Mouse (Mus musculus): ENCODE results near the gene Gpc6. TPM values are rescaled to one million over a fixed set of nuclear protein-coding genes. Genes with fewer than 3 reads are reported as not detected.

The Gpc6 gene
- polyA plus RNA-seq, 2 experiments = 26.1 to 39.5 TPM

DNA sequence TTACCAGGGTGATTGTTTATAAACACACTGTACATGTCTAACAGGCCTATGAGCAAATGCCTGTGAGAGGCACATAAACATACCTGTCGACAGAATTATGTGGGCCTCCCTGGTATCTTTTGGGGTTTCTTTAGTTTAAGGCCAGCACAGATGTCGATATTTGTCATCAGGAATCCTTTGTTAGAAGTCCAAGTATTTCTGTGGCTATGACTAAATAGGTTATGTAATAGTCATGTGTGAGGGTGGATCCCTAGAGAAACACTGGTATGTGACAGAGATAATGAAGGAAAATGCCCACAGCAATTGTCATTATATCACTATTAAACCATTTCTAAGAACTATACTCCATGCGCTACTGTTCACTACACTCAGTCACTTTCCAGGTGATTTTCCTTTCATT is 358.5 kb downstream of the Gpc6 start:
- Histone ChIP-seq H3K4me3 (replicated peaks; ENCODE audit: low read length) (no peak overlapping the region), H3K4me1 (ENCODE audit: control insufficient read depth, insufficient read depth, low read length) (no peaks in the 10 kb centered on the region), H3K36me3 (ENCODE audit: control insufficient read depth, insufficient read depth, low read length) (no peaks in the 10 kb centered on the region), H3K4me2 (replicated peaks; ENCODE audit: low read depth, low read length, severe bottlenecking) (no peak overlapping the region), H3K27me3 (ENCODE audit: control insufficient read depth, insufficient read depth, low read length) (no peaks in the 10 kb centered on the region), H3K9me3 (ENCODE audit: control insufficient read depth, low read length) (no peaks in the 10 kb centered on the region; the same call in 1 of the 2 replicates), H3K27ac (replicated peaks; ENCODE audit: low read depth, low read length) (no peak overlapping the region), H3K9ac (ENCODE audit: low read depth, low read length, severe bottlenecking) (no peak overlapping the region)
- DNase-seq (ENCODE audit: low spot score) (no peak), ATAC-seq (ENCODE audit: low FRiP score, low read depth) (no peak)
- TF ChIP-seq POLR2A (IDR thresholded peaks at IDR 0.05; ENCODE audit: borderline replicate concordance, extremely low read depth, insufficient read depth, insufficient read length) = no peak
- WGBS = 91% methylated on average over 3 of the region's 3 CpGs

DNA sequence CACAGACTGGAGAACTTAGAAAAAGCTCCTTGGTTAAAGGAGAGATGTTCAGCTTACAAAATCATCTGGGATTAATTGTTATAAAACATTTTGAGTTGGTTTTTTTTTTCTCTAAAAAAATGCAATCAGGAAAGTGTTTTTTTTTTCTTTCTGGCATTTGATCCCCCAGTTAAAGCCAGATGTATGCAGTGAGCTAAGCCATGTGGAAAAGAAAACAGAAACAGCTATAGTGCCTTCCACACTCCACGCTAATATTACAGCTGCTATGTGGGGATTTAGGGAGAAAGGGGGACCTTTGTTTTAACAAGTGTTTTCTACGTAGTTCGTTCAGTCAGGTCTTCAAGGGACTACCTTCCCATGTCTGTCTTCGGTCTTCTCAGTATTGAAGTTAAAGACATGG is 368.6 kb downstream of the Gpc6 start:
- WGBS = 37% methylated on average over 4 of the region's 4 CpGs
- no peak overlapping the region for H3K9ac ChIP-seq (ENCODE audit: low read depth, low read length, severe bottlenecking)
- H3K4me2 ChIP-seq (replicated peaks; ENCODE audit: low read depth, low read length, severe bottlenecking) = no peak overlapping the region
- H3K4me1 ChIP-seq (ENCODE audit: control insufficient read depth, insufficient read depth, low read length) = peaks cover 4% of the 10 kb centered on the region; the same call in 1 of the 2 replicates
- ATAC-seq (ENCODE audit: low FRiP score, low read depth) = 0 out of 2 replicates have a peak, but pooled peaks have one; percentile 53
- no peak overlapping the region for H3K4me3 ChIP-seq (replicated peaks; ENCODE audit: low read length)
- H3K27me3 ChIP-seq (ENCODE audit: control insufficient read depth, insufficient read depth, low read length) = no peaks in the 10 kb centered on the region
- peak; percentile 54 for DNase-seq (ENCODE audit: low spot score)
- H3K9me3 ChIP-seq (ENCODE audit: control insufficient read depth, low read length) = no peaks in the 10 kb centered on the region
- no peak for TF ChIP-seq POLR2A (IDR thresholded peaks at IDR 0.05; ENCODE audit: borderline replicate concordance, extremely low read depth, insufficient read depth, insufficient read length)
- no peaks in the 10 kb centered on the region for H3K36me3 ChIP-seq (ENCODE audit: control insufficient read depth, insufficient read depth, low read length)
- no peak overlapping the region for H3K27ac ChIP-seq (replicated peaks; ENCODE audit: low read depth, low read length)

DNA sequence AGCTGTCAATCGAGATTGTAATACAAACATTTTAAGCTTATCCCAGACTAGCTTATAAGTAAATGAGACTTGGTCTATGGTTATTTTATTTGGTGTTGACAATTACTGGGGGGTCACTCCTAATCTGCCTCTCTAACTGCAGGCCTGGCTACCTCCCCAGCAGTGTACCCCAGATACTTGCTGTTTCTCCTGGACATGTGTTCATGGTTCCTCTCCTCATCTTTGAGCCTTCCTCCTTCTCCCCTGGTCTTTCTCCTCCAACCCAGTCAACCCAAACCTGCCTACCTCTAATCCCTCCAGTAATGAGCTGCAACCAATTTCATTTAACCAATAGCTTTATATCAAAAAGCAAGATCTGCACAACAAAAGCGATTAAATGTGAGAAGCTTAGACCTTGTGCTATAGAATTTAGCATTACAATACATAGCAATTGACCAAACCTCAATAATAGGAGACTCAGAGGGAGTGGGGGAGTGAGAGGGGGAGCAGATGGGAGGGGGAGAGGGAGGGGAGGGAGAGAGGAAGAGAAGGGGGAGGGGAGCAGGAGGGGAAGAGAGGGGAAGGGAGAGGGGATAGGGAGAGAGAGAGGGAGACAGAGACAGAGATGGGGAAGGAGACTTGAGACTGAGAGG is 371.2 kb downstream of the Gpc6 start:
- ATAC-seq (ENCODE audit: low FRiP score, low read depth) = no peak
- WGBS = 92% methylated on average over 2 of the region's 2 CpGs

DNA sequence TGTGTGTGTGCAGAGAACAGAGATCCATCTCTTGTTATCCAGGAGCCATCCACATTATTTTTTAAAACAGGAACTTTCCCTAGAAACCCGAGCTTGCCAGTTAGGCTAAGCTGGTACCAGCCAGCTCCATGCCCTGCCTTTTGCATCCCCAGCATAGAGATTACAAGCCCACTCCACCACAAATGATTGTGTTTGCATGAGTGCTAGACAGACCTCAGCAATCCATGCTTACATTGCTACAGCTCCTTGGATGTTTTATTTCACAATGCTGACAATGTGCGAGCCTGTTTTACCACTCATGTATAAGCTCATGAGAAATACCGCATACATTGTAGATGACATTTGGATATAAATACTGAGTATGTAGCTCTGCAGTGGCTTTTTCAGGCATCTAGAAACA is 375.9 kb downstream of the Gpc6 start:
- no peaks in the 10 kb centered on the region for H3K27me3 ChIP-seq (ENCODE audit: control insufficient read depth, insufficient read depth, low read length)
- ATAC-seq (ENCODE audit: low FRiP score, low read depth) (no peak), DNase-seq (ENCODE audit: low spot score) (no peak)
- no peaks in the 10 kb centered on the region for H3K36me3 ChIP-seq (ENCODE audit: control insufficient read depth, insufficient read depth, low read length)
- H3K4me2 ChIP-seq (replicated peaks; ENCODE audit: low read depth, low read length, severe bottlenecking) = no peak overlapping the region
- 78% methylated on average over 3 of the region's 3 CpGs for WGBS
- no peaks in the 10 kb centered on the region for H3K9me3 ChIP-seq (ENCODE audit: control insufficient read depth, low read length)
- H3K27ac ChIP-seq (replicated peaks; ENCODE audit: low read depth, low read length) = no peak overlapping the region
- no peak overlapping the region for H3K9ac ChIP-seq (ENCODE audit: low read depth, low read length, severe bottlenecking)
- TF ChIP-seq POLR2A (IDR thresholded peaks at IDR 0.05; ENCODE audit: borderline replicate concordance, extremely low read depth, insufficient read depth, insufficient read length) = no peak
- no peak overlapping the region for H3K4me3 ChIP-seq (replicated peaks; ENCODE audit: low read length)
- no peaks in the 10 kb centered on the region for H3K4me1 ChIP-seq (ENCODE audit: control insufficient read depth, insufficient read depth, low read length)

More for the DNA sequence above, 371.2 kb downstream of the Gpc6 start:
- H3K4me3 ChIP-seq (replicated peaks; ENCODE audit: low read length) = no peak overlapping the region
- H3K27ac ChIP-seq (replicated peaks; ENCODE audit: low read depth, low read length) = no peak overlapping the region
- H3K4me2 ChIP-seq (replicated peaks; ENCODE audit: low read depth, low read length, severe bottlenecking) = no peak overlapping the region
- no peak for DNase-seq (ENCODE audit: low spot score)
- H3K4me1 ChIP-seq (ENCODE audit: control insufficient read depth, insufficient read depth, low read length) = peaks cover 4% of the 10 kb centered on the region; the same call in 1 of the 2 replicates
- H3K36me3 ChIP-seq (ENCODE audit: control insufficient read depth, insufficient read depth, low read length) = no peaks in the 10 kb centered on the region
- no peak for TF ChIP-seq POLR2A (IDR thresholded peaks at IDR 0.05; ENCODE audit: borderline replicate concordance, extremely low read depth, insufficient read depth, insufficient read length)
- H3K9ac ChIP-seq (ENCODE audit: low read depth, low read length, severe bottlenecking) = no peak overlapping the region
- no peaks in the 10 kb centered on the region for H3K27me3 ChIP-seq (ENCODE audit: control insufficient read depth, insufficient read depth, low read length)
- H3K9me3 ChIP-seq (ENCODE audit: control insufficient read depth, low read length) = no peaks in the 10 kb centered on the region

DNA sequence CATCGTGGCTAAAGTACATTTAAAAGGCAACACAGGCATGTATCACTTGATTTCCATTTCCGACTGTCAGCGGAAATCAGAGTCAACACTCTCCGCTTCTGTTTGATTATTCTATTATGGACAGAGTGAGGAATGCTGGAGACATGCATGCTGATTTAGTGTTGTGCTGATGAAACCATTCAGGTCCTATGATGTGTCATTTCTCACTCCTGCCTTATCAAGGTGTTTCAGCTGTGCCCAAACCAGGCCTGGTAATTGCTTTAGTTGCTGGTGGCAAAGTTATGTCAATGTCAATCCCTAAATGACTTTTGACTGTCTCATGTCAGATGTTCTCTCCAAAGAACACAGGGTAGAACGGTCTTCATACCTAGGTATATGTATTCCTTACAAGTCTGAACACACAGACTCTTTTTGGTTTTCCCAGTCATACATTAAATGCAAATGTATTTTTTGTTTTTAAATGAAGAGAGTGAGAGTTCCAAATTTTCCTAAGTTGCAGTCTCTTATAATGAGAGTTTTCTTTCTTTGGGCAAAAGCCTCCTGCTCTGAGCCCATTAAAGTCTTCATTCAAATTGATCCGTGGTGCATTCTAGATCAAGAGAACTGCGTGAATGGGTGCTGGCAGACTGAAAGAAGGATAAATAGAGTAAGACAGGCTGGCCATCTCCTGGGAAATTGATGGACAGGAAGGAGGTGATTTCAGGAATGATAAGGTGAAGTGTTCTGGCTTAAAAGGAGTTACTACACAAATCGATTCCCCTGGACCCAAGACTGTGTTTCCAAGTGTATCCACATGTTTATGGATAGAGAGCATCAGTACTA is 379.0 kb downstream of the Gpc6 start:
- H3K4me1 ChIP-seq (ENCODE audit: control insufficient read depth, insufficient read depth, low read length) = no peaks in the 10 kb centered on the region
- H3K36me3 ChIP-seq (ENCODE audit: control insufficient read depth, insufficient read depth, low read length) = no peaks in the 10 kb centered on the region
- no peak overlapping the region for H3K4me2 ChIP-seq (replicated peaks; ENCODE audit: low read depth, low read length, severe bottlenecking)
- DNase-seq (ENCODE audit: low spot score) (no peak), ATAC-seq (ENCODE audit: low FRiP score, low read depth) (no peak)
- H3K4me3 ChIP-seq (replicated peaks; ENCODE audit: low read length) = no peak overlapping the region
- no peak overlapping the region for H3K9ac ChIP-seq (ENCODE audit: low read depth, low read length, severe bottlenecking)
- H3K27ac ChIP-seq (replicated peaks; ENCODE audit: low read depth, low read length) = no peak overlapping the region
- 82% methylated on average over 8 of the region's 8 CpGs for WGBS
- no peak for TF ChIP-seq POLR2A (IDR thresholded peaks at IDR 0.05; ENCODE audit: borderline replicate concordance, extremely low read depth, insufficient read depth, insufficient read length)
- H3K27me3 ChIP-seq (ENCODE audit: control insufficient read depth, insufficient read depth, low read length) = no peaks in the 10 kb centered on the region
- H3K9me3 ChIP-seq (ENCODE audit: control insufficient read depth, low read length) = no peaks in the 10 kb centered on the region

Data from limb, embryonic 14.5 days (tissue).